Mouse (Mus musculus) liver, embryonic 12.5 days (tissue): ENCODE data around the gene Oxsm. TPM values are rescaled to one million over a fixed set of nuclear protein-coding genes. Genes with fewer than 3 reads are reported as not detected.

ENCODE experiments used
- ATAC-seq: fragments of 200-750 bp; cut with Nextera tagmentation; 2 replicates; pipeline ENCODE4 v1.8.0; 2017; ENCODE audit warnings: moderate number of reproducible peaks, mild to moderate bottlenecking, moderate library complexity
- H3K27ac ChIP-seq: fragments of 300-500 bp; sonication (generic); 2 replicates; pipeline ENCODE4 v1.5.1; 2016; ENCODE audit warnings: mild to moderate bottlenecking
- H3K27me3 ChIP-seq: fragments of 300-500 bp; sonication (generic); replicated peaks from 2 replicates; pipeline ENCODE4 v1.6.1; 2016; ENCODE audit warnings: mild to moderate bottlenecking, moderate library complexity
- H3K36me3 ChIP-seq: fragments of 300-500 bp; sonication (generic); 2 replicates; pipeline ENCODE4 v1.6.1; 2016; ENCODE audit warnings: mild to moderate bottlenecking, moderate library complexity
- H3K4me1 ChIP-seq: fragments of 300-500 bp; sonication (generic); 2 replicates; pipeline ENCODE4 v1.6.1; 2016
- H3K4me2 ChIP-seq: fragments of 300-500 bp; sonication (generic); 2 replicates; pipeline ENCODE4 v1.6.1; 2016; ENCODE audit warnings: mild to moderate bottlenecking, moderate library complexity
- H3K4me3 ChIP-seq: fragments of 300-500 bp; sonication (generic); 2 replicates; pipeline ENCODE4 v1.5.1; 2016; ENCODE audit warnings: mild to moderate bottlenecking, moderate library complexity
- H3K9ac ChIP-seq: fragments of 300-500 bp; sonication (generic); 2 replicates; pipeline ENCODE4 v1.6.1; 2016; ENCODE audit warnings: mild to moderate bottlenecking, moderate library complexity
- H3K9me3 ChIP-seq: fragments of 300-500 bp; sonication (generic); replicated peaks from 2 replicates; pipeline ENCODE4 v1.6.1; 2016; ENCODE audit warnings: mild to moderate bottlenecking, moderate library complexity
- WGBS: fragments of 180-500 bp; shearing (Covaris S2); methylation state at CpG from one replicate; pipeline ENCODE4 v1.1.7; 2016; ENCODE audit not compliant: insufficient replicate concordance; 5-methylcytosine and 5-hydroxymethylcytosine counted together
- polyA plus RNA-seq: library from polyadenylated mRNA; unstranded; fragments of >200 nt; fragmentation: Nextera tagmentation; extraction: Ambion mirVana; gene quantifications from 2 replicates; pipeline ENCODE4 v1.2.1, GENCODE M21; 2016

Gene Oxsm
- polyA plus RNA-seq, 1 experiment from 2014 or later, result 1.7 TPM

GRCm38 (mm10) chr14:16189142-16189541 is 60.5 kb downstream of the Oxsm start:
- Histone ChIP-seq H3K27ac (no peak overlapping the region), H3K4me3 (no peak overlapping the region), H3K4me2 (no peak overlapping the region), H3K9ac (no peak overlapping the region), H3K4me1 (no peaks in the 10 kb centered on the region), H3K27me3 (no peaks in the 10 kb centered on the region), H3K36me3 (no peaks in the 10 kb centered on the region), H3K9me3 (no peaks in the 10 kb centered on the region)
- peak; percentile 52 for ATAC-seq
- WGBS, result 65% methylated on average over 1 of the region's 1 CpGs

Other genes starting within 250 kb of the Oxsm start
- gene Ngly1, start 528 bp downstream of the Oxsm start, polyA plus RNA-seq, result 22.0 and 23.0 TPM in 2 replicates
- gene Top2b, start 115.4 kb upstream of the Oxsm start, polyA plus RNA-seq, result 36.9 and 37.8 TPM in 2 replicates